Mouse (Mus musculus): Measurements from ENCODE around the gene Syngr3.

Gene Syngr3

GRCm38 (mm10) chr17:24644875-24645721, 44.7 kb downstream of the Syngr3 start:
- DNase-seq (ENCODE audit: low spot score in 2 of 2): no peak

DNA sequence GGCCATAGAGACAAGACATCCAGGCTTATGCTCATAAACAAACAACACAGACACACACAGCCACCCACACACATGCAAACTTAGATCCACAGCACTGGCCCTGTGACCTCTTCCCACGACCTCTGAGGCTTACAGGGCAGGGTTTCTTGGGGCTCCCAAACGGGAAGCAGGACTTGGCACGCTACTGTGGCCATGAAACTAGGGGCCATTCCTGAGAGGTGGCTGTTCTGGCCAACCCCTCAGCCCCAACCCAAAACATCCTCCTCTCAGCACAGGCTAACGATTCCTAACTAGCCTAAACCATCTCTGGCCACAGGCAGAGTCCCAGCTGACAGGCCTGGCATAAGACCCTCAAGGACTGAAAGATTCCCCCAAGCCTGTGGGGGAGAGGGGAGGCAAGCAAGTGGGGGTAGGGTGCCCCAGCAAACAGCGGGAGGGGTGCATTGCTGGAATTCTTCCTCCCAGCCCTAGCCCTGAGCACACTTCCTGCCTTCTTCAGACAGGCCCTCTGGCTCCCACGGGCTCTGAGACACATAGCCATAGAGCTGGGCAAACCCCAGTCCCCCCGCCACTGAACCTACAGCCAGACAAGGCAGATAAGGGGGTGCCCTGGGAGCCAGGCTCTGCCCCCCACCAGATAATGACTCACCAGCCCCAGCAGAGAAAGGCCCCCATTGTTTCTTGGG, 45.6 kb downstream of the Syngr3 start:
- no peak for DNase-seq (ENCODE audit: low spot score in 2 of 2)

- DNase-seq (ENCODE audit: low spot score in 2 of 2): no peak
Observed at GRCm38 (mm10) chr17:24642791-24643343, 46.9 kb downstream of the Syngr3 start.

GRCm38 (mm10) chr17:24641944-24642343, 47.8 kb downstream of the Syngr3 start:
- DNase-seq (ENCODE audit: low spot score in 2 of 2): no peak

DNA sequence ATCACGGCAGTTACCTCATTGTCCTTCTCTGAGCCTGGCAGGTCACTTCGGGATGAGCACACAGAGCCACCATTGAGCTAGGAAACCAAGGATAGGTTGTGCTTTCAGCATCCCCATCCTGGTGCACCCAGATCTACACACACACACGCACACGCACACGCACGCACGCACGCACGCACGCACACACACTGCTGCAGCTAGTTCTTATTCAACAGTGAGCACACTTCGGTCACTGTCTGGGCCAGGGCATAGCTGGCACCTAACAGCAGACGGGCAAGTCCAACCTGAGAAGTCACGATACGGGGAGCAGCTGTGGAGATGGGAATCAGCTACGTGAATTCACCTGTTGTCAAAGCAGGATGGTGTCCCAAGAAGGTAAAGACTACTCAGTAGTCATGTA, 49.2 kb downstream of the Syngr3 start:
- no peak for DNase-seq (ENCODE audit: low spot score in 2 of 2)

DNA sequence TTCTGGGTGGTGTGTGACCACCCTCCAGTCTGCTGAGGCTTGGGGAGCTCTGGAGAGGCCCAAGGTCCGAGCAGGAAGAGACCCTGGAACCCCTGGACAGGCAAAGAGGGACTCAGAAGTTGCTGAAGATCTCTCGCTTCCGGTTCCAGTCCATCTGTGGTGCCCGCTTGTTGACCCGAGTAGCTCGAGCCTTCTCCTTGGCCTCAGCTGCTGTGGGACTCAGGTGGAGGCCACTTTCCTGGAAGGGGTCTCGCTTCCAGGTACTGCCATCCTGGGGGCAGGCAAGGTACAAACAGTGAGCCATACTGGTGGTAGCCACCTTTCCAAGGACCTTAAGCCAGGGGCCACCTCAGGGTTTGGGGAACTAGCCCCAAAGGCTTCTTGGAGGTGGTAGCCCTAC, 49.6 kb downstream of the Syngr3 start:
- no peak for DNase-seq (ENCODE audit: low spot score in 2 of 2)

- no peak for DNase-seq (ENCODE audit: low spot score in 2 of 2)
Observed at GRCm38 (mm10) chr17:24639571-24639988, 50.2 kb downstream of the Syngr3 start.

DNA sequence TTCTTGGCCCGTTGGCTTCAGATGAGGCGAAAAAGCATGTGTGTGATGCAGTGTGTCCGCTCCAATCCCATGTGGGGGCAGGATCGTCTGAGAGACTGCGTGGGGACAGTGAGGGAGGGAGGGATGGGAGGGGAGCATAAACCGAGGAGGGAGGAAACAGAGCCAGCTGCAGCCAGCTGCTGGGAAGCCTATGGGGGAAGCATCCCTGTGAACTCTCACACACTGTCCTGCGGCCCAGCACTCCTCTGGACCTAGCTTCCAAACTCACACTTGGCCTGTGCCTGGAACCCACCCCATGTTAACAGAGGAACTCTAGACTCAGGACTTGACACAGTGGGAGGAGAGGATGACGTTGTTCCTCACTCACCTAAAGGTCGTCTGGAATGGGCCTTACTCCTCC, 50.9 kb downstream of the Syngr3 start:
- DNase-seq (ENCODE audit: low spot score in 2 of 2): no peak

- DNase-seq (ENCODE audit: low spot score in 2 of 2): no peak
Observed at GRCm38 (mm10) chr17:24638214-24638613, 51.5 kb downstream of the Syngr3 start.

- no peak for DNase-seq (ENCODE audit: low spot score in 2 of 2)
Observed at GRCm38 (mm10) chr17:24636781-24637481, 52.8 kb downstream of the Syngr3 start.

- no peak for DNase-seq (ENCODE audit: low spot score in 2 of 2)
Observed at GRCm38 (mm10) chr17:24635694-24636093, 54.1 kb downstream of the Syngr3 start.

All from thymus, postnatal 10 days (tissue).